Mouse (Mus musculus): ENCODE data around the gene Tmem259. TPM values are rescaled to one million over a fixed set of nuclear protein-coding genes. Genes with fewer than 3 reads are reported as not detected.

Tmem259 gene
- polyA plus RNA-seq, 1 experiment from 2014 or later = 20.6 TPM

GRCm38 (mm10) chr10:79985334-79986231 lies 1.5 kb upstream of the Tmem259 start:
- Histone ChIP-seq H3K4me1 (peaks cover 49% of the 10 kb centered on the region), H3K9ac (peak overlapping the region; percentile 55), H3K36me3 (peaks cover 4% of the 10 kb centered on the region; the same call in 1 of the 2 replicates), H3K27me3 (replicated peaks) (no peaks in the 10 kb centered on the region), H3K9me3 (no peaks in the 10 kb centered on the region), H3K27ac (peak overlapping the region; percentile 99), H3K4me2 (peak overlapping the region; percentile 85), H3K4me3 (replicated peaks) (peak overlapping the region; percentile 73)
- ATAC-seq (ENCODE audit: insufficient read depth, low FRiP score, low read depth) = no peak
- 2% methylated on average over 35 of the region's 35 CpGs for WGBS

GRCm38 (mm10) chr10:79984871-79985270 lies 741 bp upstream of the Tmem259 start:
- Histone ChIP-seq H3K27me3 (replicated peaks) (no peaks in the 10 kb centered on the region), H3K36me3 (peaks cover 4% of the 10 kb centered on the region; the same call in 1 of the 2 replicates), H3K9me3 (no peaks in the 10 kb centered on the region), H3K9ac (peak overlapping the region; percentile 55), H3K27ac (peak overlapping the region; percentile 99), H3K4me3 (replicated peaks) (peak overlapping the region; percentile 73), H3K4me2 (peak overlapping the region; percentile 85), H3K4me1 (peaks cover 46% of the 10 kb centered on the region)
- under 1% methylated on average over 22 of the region's 22 CpGs for WGBS
- ATAC-seq (ENCODE audit: insufficient read depth, low FRiP score, low read depth) = peak; percentile 91

GRCm38 (mm10) chr10:79983670-79984069 lies 460 bp downstream of the Tmem259 start:
- no peak for ATAC-seq (ENCODE audit: insufficient read depth, low FRiP score, low read depth)
- H3K27me3 ChIP-seq (replicated peaks) = no peaks in the 10 kb centered on the region
- WGBS = under 1% methylated on average over 21 of the region's 21 CpGs
- H3K9ac ChIP-seq = peak overlapping the region; percentile 84
- peak overlapping the region; percentile 85 for H3K4me2 ChIP-seq
- peaks cover 12% of the 10 kb centered on the region for H3K36me3 ChIP-seq
- peak overlapping the region; percentile 73 for H3K4me3 ChIP-seq (replicated peaks)
- no peaks in the 10 kb centered on the region for H3K9me3 ChIP-seq
- H3K4me1 ChIP-seq = peaks cover 39% of the 10 kb centered on the region
- H3K27ac ChIP-seq = peak overlapping the region; percentile 99

DNA sequence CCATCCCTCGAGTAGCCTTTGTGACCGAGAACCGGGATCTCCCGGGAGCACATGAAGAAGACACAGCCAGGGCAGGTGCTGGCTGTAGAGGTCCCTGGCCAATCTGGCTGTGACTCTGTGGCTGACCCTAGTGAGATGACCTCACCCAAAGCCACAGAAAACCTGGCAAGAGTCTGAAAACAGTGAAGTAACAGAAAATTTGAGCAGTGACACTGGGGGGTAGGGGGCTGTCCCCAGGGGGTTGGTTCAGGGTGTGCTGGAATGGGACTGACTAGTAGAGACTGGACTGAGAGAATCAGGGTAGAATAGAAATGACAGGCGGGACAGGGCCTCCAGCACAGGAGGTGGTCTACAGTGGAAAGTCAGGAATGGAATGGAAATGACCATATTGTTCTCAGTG lies 925 bp downstream of the Tmem259 start:
- WGBS = 77% methylated on average over 5 of the region's 5 CpGs
- Histone ChIP-seq H3K9ac (peak overlapping the region; percentile 84), H3K9me3 (no peaks in the 10 kb centered on the region), H3K4me2 (peak overlapping the region; percentile 85), H3K27ac (peak overlapping the region; percentile 99; the same call in 1 of the 2 replicates), H3K27me3 (replicated peaks) (no peaks in the 10 kb centered on the region), H3K4me3 (replicated peaks) (peak overlapping the region; percentile 73), H3K4me1 (peaks cover 39% of the 10 kb centered on the region), H3K36me3 (peaks cover 17% of the 10 kb centered on the region)
- ATAC-seq (ENCODE audit: insufficient read depth, low FRiP score, low read depth) = no peak

DNA sequence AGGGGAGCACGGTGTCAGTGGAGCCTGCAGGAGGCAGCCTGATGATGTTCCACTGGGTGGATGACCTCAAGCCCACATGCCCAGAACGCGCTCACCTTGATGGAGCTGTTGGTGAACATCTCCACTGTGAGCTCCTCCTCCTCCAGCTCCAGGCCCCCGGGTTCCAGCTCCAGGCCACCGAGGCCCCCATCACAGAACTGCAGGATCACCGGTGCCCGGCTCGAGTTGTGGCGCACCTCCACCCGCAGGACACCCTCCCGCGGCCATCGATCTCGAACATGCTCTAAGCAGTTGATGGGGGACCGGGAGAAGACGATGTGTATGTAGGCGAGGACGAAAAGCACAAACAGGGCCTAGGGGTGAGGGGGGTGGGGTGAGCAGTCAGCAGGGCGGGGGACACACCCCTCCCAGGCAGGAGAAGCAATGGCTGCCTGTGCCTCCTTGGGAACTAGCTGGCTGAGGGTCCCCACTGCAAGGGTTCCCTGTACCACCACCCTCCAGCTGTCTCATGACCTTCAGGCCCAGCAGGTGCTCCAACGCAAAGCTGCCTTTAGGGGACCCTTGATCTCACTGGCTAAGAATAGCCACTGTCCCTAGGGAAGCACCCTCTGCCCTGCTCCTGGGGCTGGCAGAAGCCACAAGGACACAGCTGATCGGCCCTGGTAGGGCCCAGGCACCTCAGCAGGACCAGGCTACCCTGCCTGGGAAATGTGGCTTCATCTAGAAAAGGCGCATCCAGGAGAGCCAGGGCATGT lies 4.6 kb downstream of the Tmem259 start:
- Histone ChIP-seq H3K9ac (no peak overlapping the region), H3K27me3 (replicated peaks) (no peaks in the 10 kb centered on the region), H3K4me3 (replicated peaks) (no peak overlapping the region), H3K4me2 (no peak overlapping the region), H3K36me3 (peaks cover 45% of the 10 kb centered on the region), H3K9me3 (no peaks in the 10 kb centered on the region; the same call in 1 of the 2 replicates), H3K27ac (no peak overlapping the region), H3K4me1 (peaks cover 14% of the 10 kb centered on the region)
- no peak for ATAC-seq (ENCODE audit: insufficient read depth, low FRiP score, low read depth)
- WGBS = 94% methylated on average over 22 of the region's 22 CpGs

DNA sequence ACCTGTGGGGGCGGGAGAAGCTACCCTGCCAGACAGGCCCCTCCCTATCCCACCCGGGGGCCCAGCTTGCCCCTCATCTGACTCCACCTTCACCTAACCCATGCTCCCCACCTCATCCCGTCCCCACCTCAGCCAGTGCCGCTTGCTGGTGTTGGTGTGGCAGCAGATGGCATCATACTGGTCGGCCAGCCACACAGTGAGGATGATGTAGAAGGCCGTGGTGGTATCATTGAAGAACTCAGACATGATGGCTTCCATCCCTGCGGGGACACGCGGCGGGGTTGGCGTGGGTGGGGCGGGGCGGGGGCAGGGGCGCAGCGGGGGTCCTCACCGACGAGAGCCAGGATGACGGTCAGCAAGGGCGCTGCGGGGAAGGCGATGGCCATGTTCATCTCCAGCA lies 6.1 kb downstream of the Tmem259 start:
- peaks cover 48% of the 10 kb centered on the region for H3K36me3 ChIP-seq
- peaks cover 8% of the 10 kb centered on the region for H3K4me1 ChIP-seq
- H3K27ac ChIP-seq = no peak overlapping the region
- H3K9ac ChIP-seq = no peak overlapping the region
- H3K9me3 ChIP-seq = no peaks in the 10 kb centered on the region; the same call in 1 of the 2 replicates
- H3K4me2 ChIP-seq = no peak overlapping the region
- no peak overlapping the region for H3K4me3 ChIP-seq (replicated peaks)
- WGBS = 96% methylated on average over 21 of the region's 21 CpGs
- no peaks in the 10 kb centered on the region; the same call in 1 of the 2 replicates for H3K27me3 ChIP-seq (replicated peaks)
- ATAC-seq (ENCODE audit: insufficient read depth, low FRiP score, low read depth) = no peak

DNA sequence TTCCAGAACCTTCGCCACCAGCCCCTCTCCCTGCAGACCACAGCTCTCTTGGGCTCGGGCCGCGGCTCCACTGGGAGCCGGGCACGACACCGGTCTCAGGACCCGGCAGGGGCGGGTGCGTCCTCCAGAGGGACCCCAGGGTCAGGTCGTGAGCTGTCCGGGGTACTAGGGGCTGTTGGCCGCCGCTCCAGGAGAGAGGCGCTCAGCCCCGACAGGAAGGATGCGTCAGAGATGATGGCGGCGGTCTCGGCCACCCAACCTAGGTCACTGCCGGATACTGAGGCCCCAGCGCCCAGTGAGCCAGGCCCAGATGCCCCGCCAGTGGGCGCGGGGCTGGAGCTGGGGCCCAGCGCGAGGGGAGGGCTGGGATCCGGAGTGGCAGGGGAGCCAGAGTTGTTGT lies 6.8 kb downstream of the Tmem259 start:
- no peak overlapping the region for H3K4me3 ChIP-seq (replicated peaks)
- no peaks in the 10 kb centered on the region; the same call in 1 of the 2 replicates for H3K9me3 ChIP-seq
- peaks cover 48% of the 10 kb centered on the region for H3K36me3 ChIP-seq
- WGBS = 90% methylated on average over 28 of the region's 28 CpGs
- no peak overlapping the region for H3K9ac ChIP-seq
- no peak for ATAC-seq (ENCODE audit: insufficient read depth, low FRiP score, low read depth)
- H3K27me3 ChIP-seq (replicated peaks) = peaks cover under 1% of the 10 kb centered on the region; the same call in 1 of the 2 replicates
- H3K27ac ChIP-seq = no peak overlapping the region
- no peak overlapping the region for H3K4me2 ChIP-seq
- H3K4me1 ChIP-seq = peaks cover under 1% of the 10 kb centered on the region

GRCm38 (mm10) chr10:79976722-79977107 lies 7.4 kb downstream of the Tmem259 start:
- 75% methylated on average over 34 of the region's 36 CpGs for WGBS

DNA sequence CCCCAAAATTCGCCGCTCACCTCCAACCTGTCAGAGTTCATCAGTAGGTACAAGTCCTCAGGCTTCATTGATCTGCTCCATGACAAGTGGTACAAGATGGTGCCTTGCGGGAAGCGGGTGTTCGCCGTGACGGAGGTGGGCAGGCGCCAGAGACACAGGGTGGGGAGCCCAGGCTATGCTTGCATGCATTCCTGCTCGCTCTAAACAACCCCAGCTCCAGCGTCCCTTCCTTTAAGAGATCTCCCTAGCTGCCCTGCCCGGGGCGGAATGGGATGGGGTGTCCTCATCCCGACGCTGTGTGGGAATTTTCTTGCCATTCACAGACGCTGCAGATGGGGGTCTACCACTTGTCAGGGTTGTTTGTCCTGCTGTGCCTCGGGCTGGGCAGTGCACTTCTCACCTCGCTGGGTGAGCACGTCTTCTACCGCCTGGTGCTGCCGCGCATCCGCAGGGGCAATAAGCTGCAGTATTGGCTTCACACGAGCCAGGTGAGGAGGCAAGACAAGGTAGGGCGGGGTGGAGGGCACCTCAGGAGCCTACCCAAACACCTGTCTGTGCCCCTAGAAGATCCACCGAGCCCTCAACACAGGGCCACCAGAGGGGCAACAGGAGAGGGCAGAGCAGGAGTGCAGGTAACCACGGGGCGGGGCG lies 7.9 kb downstream of the Tmem259 start:
- Histone ChIP-seq H3K27ac (no peak overlapping the region), H3K9me3 (no peaks in the 10 kb centered on the region; the same call in 1 of the 2 replicates), H3K27me3 (replicated peaks) (peaks cover 11% of the 10 kb centered on the region; the same call in 1 of the 2 replicates), H3K9ac (no peak overlapping the region), H3K4me1 (peaks cover 2% of the 10 kb centered on the region; the same call in 1 of the 2 replicates), H3K4me2 (no peak overlapping the region), H3K36me3 (peaks cover 44% of the 10 kb centered on the region), H3K4me3 (replicated peaks) (no peak overlapping the region)
- 85% methylated on average over 28 of the region's 28 CpGs for WGBS
- no peak for ATAC-seq (ENCODE audit: insufficient read depth, low FRiP score, low read depth)

More at GRCm38 (mm10) chr10:79976722-79977107, 7.4 kb downstream of the Tmem259 start:
- Histone ChIP-seq H3K4me2 (no peak overlapping the region), H3K27ac (no peak overlapping the region), H3K36me3 (peaks cover 48% of the 10 kb centered on the region), H3K4me3 (replicated peaks) (no peak overlapping the region), H3K9ac (no peak overlapping the region), H3K9me3 (no peaks in the 10 kb centered on the region; the same call in 1 of the 2 replicates), H3K4me1 (no peaks in the 10 kb centered on the region), H3K27me3 (replicated peaks) (peaks cover 7% of the 10 kb centered on the region; the same call in 1 of the 2 replicates)
- ATAC-seq (ENCODE audit: insufficient read depth, low FRiP score, low read depth) = no peak

DNA sequence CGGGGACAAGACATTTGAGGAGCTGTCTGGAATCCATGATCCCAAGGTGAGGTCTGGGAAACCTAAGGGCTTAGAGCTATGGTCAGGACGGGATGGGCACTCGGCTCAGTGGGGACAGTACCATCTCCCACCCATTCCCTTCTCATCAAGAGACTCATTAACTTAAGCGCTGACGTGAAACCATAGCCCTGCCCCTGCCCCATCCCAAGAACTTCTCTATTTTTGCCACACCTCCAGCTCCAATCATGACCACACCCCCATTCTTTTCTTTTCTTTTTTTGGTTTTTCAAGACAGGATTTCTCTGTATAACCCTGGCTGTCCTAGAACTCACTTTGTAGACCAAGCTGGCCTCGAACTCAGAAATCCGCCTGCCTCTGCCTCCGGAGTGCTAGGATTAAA lies 9.5 kb downstream of the Tmem259 start:
- Histone ChIP-seq H3K36me3 (peaks cover 44% of the 10 kb centered on the region), H3K9me3 (no peaks in the 10 kb centered on the region; the same call in 1 of the 2 replicates), H3K4me1 (peaks cover 10% of the 10 kb centered on the region), H3K27me3 (replicated peaks) (peaks cover 21% of the 10 kb centered on the region; the same call in 1 of the 2 replicates), H3K9ac (no peak overlapping the region), H3K4me3 (replicated peaks) (no peak overlapping the region), H3K27ac (no peak overlapping the region), H3K4me2 (no peak overlapping the region)
- no peak for ATAC-seq (ENCODE audit: insufficient read depth, low FRiP score, low read depth)
- WGBS = 87% methylated on average over 8 of the region's 8 CpGs

GRCm38 (mm10) chr10:79974087-79974486 lies 10.0 kb downstream of the Tmem259 start:
- Histone ChIP-seq H3K4me3 (replicated peaks) (no peak overlapping the region), H3K27me3 (replicated peaks) (peaks cover 21% of the 10 kb centered on the region; the same call in 1 of the 2 replicates), H3K4me1 (peaks cover 10% of the 10 kb centered on the region), H3K27ac (no peak overlapping the region), H3K4me2 (no peak overlapping the region), H3K36me3 (peaks cover 40% of the 10 kb centered on the region), H3K9me3 (no peaks in the 10 kb centered on the region; the same call in 1 of the 2 replicates), H3K9ac (no peak overlapping the region)
- no peak for ATAC-seq (ENCODE audit: insufficient read depth, low FRiP score, low read depth)
- 89% methylated on average over 21 of the region's 21 CpGs for WGBS

Measured in stomach, embryonic 15.5 days (tissue).